Mouse (Mus musculus): ENCODE measurements around the gene Fam129a. TPM values are rescaled to one million over a fixed set of nuclear protein-coding genes. Genes with fewer than 3 reads are reported as not detected.
A peak's percentile ranks its signal among the peaks of the same experiment; 100 is the strongest.
"Not testable (repeated sequence)": the region's sequence is repeated elsewhere in the genome, so short reads cannot be mapped to it uniquely, and the experiment has no call there.

Fam129a gene
- total RNA-seq, 2 experiments from 2014 or later = 4.8 to 6.2 TPM

DNA sequence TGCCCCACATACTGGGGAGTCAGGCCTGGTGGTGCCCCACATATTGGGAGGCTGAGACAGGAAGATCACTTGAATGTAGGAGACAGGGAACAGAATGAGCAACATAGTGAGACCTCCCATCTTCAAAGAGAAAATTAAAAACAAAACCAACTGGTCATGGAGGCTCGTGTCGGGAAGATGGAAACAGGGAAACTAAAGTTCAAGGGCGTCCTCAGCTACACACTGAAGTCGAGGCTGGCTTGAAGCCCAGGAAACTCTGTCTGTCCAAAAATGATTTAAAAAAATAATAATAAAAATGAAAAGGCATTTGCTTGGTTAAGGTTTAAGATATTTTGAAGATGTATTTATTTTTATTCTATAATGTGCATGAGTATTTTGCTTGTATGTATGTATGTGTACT, 152.8 kb downstream of the Fam129a start:
- no peak for DNase-seq (ENCODE audit: low spot score in 2 of 2)

DNA sequence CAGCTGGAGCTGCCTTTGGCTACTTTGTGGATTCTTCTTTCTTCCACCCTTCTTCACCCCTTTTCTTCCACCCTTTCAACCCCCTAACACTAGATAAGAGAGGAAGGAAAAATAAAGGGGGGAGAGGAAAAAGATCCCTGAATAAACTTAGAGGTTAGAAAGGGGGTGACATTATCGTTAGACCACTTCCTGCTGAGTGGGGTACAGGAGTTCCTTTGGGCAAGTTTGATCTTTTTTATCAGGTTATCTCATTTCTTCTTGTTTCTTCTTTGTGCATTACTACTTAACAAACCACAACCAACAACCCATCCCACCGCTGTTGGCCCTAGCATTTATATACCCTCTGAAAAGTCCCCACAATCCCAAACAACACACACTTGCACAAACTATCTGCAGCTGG, 154.6 kb downstream of the Fam129a start:
- no peak for DNase-seq (ENCODE audit: low spot score in 2 of 2)

DNA sequence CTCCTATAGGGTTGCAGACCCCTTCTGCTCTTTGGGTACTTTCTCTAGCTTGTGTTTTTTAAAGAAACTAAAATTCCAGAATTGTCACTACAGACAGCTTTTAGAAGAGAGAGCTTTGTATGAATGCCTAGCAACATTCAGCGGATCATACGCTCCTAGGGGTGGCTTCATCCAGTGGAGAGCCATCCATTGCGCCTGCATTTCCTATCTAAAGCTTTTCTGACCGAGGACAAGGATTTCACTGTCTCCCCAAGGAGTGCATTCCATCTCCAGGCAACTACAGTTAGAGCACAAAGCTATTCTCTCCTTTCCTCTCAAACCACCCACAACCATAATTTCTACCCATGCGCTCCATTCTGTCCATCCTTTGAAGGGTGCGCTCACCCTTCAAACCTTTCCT, 155.4 kb downstream of the Fam129a start:
- DNase-seq (ENCODE audit: low spot score in 2 of 2) = no peak

DNA sequence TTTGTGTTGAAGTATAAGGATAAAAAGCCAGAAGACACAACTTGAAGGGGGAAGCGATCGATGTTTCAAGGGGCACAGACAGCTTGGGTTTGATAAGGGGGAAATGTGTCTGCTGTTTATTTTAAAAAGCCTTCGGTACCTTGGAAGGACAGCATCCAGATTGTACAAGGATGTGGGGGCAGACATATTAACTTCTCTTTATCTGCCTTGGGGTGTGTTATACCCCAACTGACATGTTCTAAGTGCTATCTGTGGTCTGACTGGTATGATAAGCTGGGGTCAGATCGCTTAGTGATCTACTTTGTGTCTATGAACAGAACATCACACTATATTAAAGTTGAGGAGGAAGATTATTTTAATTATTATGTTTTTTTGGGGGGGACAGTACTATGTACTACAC, 157.2 kb downstream of the Fam129a start:
- DNase-seq (ENCODE audit: low spot score in 2 of 2) = no peak

DNA sequence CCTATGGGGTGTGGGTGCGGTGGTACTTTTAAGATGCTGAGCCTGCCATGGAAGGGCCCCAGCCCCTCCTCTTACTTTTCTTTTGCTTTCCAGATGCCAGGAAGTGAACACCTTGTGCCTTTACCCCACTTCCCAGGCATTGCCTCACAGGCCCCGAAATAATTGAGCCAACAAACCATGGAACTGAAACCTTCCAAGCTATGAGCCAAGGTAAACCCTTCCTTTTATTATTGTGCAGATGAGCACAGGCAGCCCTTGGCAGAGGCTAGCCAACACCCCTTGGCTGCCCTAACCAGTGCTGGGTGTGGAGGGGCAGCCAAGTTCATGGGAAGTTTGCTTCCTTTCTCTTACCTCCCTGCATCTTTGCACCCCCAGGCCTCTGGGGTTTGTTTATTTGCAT, 166.2 kb downstream of the Fam129a start:
- no peak for DNase-seq (ENCODE audit: low spot score in 2 of 2)

DNA sequence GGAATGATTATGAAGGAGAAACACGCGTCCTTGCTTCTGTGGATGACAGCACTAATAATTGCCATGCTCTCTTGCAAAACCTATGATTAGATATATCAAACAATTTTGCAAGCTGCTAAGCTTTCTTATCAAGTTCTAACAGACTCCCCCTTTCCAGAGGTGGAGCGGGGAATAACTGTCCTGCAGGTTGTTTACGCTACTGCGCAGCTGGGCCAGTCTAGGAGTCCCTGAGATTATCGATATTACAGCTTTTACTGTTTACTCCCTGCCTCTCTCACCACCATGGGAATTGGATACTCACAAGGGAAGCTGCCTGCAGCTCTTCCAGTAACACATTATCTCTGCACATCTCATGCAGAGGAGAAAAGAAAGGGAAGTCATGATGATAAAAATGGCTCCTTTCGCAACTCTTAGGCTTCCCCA, 170.2 kb downstream of the Fam129a start:
- no peak for DNase-seq (ENCODE audit: low spot score in 2 of 2)

DNA sequence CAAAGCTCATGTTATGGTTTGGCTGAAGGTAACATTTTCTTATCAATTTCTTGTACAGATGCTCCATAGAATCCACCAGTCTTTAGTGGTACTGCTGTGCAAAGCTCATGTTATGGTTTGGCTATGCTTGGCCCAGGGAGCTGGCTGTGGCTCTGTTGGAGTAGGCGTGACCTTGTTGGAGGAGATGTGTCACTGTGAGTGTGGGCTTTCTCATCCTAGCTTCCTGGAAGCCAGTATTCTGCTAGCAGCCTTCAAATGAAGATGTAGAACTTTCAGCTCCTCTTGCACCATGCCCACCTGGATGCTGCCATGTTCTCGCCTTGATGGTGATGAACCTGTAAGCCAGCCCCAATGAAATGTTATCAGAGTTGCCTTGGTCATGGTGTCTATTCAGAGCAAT, 178.9 kb downstream of the Fam129a start:
- not testable (repeated sequence) for DNase-seq (ENCODE audit: low spot score in 2 of 2)

DNA sequence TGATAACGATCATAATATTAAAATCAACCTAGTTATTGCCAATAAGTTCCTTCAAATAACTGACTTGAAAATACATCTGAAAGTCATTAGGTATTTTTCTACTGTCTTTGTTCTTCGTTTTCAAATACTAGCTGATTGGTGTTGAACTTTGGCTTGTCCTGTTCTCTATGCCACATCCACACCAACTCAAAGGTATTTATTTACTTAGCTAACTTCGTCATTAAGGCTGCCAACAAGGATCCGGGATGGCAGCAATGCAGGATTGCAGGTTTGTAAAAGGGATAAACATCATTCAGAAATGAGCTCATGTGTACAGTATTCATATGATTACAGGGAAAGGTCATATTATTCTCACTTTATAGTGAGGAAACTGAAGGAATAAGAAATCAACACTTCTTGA, 182.0 kb downstream of the Fam129a start:
- DNase-seq (ENCODE audit: low spot score in 2 of 2) = no peak

DNA sequence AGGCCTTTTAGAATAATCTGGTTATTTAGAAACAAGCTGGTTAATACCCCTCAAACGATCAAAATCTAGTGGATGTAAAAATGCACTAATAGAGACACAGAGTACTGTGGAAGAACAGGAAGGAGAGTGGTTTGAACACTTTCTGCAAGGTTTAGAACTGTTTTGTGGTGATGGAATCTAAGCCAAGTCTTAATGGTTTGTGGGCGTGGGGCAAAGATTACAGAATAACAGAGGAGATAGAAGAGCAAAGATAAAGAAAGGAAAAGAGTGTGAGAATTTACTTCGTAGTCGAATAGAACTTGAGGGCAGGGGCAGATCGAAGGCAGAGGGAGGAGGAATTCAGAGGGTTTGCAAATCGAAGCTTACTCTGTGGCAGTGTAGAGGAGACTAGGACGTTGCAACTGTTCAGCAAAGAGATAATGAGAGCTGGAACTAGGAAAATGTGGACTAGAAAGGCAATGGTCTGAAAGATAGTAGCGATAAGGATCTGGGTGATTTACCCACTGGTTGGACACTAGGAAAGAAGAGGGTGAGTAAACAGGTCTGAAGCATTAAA, 182.5 kb downstream of the Fam129a start:
- no peak for DNase-seq (ENCODE audit: low spot score in 2 of 2)

DNA sequence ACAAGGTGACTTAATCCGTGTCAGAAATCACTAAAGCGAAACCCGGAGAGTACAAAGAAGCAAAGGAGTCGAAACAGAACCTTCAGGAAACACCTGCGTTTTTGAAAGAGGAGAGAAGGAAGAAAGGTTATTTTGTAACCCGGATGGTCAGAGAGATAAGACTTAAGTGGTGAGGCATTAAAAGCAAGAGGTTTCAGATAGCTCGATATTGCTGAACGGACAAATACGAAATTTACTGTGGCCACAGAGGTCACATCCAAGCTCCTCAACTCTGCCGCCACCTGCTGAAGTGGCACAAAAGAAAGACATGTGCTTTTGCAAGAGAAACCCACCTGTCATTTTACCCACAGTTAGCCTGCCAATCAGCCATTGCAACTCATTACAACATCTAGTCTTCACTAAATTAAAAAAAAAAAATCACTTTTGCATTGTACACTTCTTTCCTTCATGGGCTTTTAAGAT, 183.1 kb downstream of the Fam129a start:
- DNase-seq (ENCODE audit: low spot score in 2 of 2) = no peak

DNA sequence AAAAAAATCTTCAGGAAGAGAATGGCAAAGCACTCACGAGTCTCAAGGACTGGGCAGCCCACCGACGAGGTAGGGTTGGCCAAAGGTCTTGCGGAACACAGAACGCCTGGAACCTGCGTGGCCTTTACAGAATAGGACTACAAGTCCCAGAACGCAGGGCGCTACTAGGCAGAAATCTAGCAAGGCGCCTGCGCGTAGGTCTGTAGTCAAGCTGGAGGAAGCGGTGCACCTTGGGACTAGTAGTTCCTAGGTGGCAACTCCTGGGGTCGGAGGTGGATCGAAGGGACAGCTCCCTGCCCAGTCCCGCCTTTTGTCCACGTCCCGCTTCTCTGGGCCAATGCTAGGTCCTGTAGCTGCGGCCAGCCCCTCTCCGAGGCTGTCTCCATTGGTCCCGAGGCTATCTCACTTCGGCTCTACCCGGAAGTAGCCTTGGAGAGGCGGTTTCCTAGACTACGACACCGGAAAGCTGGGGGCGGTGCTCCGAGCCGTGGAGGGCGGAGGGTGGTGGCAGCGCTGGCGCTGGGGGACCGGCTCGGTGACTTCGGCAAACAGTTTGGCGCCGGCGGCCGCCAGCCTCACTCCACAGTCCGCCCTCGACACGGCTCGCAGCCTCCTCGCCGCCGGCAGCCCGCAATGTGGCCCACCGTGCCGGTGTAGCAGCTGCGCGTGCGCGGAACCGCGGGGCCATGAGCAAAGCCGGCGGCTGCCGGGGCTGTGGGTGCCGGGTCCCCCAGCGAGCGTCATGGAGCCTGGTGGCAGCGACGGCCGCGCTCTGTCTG, 184.1 kb downstream of the Fam129a start, which contains the start of gene Edem3:
Edem3 (plus strand) TSS at position 491 of the 779 bp plus-strand sequence.
- DNase-seq (ENCODE audit: low spot score in 2 of 2) = peak; percentile 95 to 96

DNA sequence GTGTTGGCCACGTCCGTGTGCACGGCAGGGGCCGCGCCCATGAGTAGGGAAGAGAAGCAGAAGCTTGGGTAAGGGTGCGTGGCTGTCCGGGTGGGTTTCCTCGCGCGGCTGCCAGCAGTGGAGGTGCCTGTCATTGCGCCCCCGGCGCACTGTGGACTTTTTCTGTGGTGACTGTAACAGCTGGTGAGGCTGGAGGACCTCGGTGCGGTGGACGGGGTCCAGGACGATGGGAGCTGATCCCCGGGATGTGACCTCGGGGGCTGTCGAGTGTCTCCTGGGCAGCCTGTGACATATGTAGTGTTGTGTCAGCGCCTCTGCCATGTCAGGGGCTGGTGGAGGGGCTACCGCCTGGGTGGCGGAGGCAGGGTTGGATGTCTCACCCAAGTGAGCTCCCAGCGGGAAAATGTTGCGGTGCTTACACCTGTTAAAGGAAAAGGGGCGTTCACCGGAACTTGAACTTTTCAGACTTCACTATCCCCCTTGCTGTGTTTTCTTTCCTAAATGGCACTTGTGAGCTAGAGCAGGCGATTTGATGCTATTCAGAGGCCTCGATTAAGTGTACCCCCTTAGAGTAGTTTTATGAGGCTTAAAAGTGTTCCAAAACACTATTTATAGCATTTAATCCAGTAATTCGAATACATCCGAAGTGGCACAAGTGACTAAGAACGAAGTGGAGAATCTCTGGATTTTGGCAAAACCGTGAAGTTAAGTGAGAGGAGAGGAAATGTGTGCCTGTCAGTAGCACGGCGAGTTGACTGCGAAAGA, 184.9 kb downstream of the Fam129a start:
- DNase-seq (ENCODE audit: low spot score in 2 of 2) = no peak

DNA sequence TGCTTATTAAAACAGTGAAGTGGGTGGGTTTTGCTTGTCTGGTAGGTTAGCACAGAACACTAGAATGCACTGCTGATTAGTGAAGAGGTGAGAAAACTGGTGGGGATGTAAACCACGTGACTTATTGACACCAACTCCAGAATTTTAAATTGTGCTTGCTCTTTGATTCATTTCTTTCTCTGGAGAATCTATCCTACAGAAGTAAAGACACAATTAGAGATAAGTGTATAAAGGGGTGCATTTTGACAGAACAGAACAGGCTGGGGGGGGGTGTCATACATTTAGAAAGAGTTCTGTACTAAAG, 185.4 kb downstream of the Fam129a start:
- DNase-seq (ENCODE audit: low spot score in 2 of 2) = no peak

DNA sequence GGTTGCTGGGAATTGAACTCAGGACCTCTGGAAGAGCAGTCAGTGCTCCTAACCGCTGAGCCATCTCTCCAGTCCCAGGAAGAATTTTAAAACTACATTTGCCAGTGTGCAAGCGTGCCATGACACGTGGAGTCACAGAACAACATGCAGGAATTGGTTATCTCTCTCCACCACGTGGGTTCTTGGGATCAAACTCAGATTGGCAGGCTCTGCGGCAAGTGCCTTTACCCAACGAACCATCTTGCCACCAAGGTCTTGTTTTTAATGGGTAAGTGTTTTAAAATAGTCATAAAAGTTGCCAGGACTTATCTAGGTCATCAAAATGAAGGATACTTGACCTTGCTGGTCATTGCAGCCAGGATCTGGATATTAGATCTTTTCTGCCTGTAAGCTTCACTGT, 187.3 kb downstream of the Fam129a start:
- no peak for DNase-seq (ENCODE audit: low spot score in 2 of 2)

DNA sequence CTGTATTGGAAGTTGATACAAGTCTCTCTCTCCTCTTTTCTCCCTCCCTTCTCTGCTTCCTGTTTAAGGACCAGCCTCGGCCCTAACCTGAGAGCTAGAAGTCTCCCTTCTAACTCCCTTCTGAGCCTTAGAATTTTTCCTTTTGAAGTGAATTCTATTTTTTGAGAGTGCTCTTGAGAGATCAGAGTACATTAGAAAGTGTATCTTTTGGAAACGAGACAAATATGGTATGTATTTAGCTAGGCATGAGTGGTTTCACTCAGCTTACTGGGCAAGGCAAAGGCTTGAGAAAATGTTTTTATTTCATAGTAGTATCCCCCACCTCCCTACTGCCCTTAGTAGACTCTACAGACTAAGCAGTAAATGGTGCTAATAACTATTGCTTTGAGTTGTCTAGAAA, 188.0 kb downstream of the Fam129a start:
- DNase-seq (ENCODE audit: low spot score in 2 of 2) = no peak

DNA sequence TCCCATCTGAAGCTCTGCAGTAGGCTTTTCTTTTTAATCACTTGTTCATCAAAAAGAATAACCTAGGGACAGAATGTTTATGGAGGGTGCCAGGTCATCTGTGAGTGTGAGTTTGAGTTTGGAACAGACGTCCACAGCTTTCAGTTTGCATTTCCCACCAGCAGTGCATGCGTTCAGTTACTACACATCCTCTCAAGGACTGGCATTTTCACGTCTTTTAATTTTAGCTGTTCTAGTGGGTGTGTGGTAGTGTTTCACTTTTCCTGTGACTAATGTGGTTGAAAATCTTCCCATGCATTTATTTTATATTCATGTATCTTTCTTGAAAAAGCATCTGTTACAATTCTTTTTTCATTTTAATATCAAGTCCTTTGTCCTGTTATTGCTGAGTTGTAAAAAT, 193.2 kb downstream of the Fam129a start:
- no peak for DNase-seq (ENCODE audit: low spot score in 2 of 2)

DNA sequence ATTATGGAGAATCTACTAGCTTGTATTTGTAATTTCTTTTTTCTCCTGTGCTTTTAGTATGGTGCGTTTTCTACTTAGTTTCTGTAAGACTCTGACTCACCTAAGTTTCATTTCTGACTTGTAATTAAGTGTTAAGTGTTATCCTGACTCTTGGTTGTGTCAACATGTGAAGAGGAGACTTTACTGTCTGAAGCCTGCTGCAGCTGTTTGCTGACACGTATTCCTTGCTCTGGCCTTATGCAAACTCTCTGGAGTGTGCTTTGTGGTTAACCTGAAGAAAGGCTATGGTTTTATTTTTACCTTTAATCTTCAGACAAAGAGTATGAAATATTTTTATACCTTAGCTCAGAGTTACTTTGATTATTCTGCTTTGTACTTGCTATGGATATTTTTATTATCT, 195.2 kb downstream of the Fam129a start:
- no peak for DNase-seq (ENCODE audit: low spot score in 2 of 2)

DNA sequence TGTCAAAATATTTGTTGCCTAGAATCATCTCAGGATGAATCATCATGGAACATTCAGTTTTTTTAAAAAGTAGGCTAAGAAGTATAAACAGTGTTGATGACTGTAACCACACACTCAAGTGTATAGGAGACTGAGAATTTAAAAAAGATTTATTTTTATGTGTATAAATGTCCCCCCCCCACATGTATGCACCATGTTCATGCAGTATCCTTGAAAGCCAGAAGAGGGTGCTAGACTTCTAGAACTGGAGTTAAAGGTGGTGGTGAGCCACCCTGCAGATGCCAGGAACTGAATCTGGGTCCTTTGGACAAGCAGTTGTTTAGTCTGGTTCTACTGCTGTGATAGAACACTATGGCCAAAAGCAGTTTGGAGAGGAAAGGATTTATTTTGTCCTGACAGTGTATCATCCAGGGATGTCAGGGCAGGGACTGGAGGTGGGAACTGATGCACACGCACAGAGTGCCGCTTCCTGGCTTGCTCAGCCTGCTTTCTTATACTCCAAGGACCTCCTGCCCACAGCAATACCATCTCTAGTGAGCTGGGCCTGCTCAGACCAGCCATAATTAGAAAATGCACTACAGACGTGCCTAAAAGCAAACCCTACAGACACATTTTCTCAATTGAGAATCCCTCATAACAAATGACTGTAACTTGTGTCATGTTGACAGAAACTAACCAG, 196.1 kb downstream of the Fam129a start:
- no peak for DNase-seq (ENCODE audit: low spot score in 2 of 2)

DNA sequence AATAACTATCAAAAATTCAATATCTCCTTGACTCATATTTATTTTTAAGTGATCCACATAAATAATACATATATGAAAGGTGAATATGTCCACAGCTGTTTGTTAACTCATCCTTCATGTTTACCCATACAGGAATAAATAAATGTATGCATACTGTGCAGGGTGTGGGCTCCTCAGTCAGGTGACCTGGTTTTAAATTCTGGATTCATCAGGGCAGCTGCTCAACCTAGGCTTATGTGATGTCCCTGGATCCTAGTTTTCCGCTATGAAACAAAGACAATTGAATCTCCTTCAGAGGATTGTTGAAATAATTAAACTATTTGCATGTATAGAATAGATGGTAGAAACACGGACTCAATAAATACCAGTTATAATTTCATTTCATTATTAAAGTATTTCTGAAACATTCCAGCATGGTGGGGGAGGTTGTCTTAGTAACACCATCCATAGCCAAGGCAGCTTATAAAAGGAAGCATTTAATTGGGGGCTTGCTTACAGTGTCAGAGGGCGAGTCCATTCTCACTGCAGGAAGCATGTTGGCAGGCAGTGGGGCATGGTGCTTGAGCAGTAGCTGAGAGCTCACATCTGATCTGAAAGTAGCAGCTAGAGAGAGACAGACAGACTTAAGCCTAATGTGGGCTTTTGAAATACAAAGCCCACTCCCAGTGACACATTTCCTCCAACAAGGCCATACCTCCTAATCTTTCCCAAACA, 198.4 kb downstream of the Fam129a start:
- DNase-seq (ENCODE audit: low spot score in 2 of 2) = no peak
